In genomic region chr16:31638393-31638792, GRCm38 (mm10) we compare ENCODE assay signal across 9 mouse cellular contexts. TPM values are rescaled to one million over a fixed set of nuclear protein-coding genes. Genes with fewer than 3 reads are reported as not detected.
A peak's percentile ranks its signal among the peaks of the same experiment; 100 is the strongest.
DNase-seq lines count a peak whose midpoint lies in the region; ATAC-seq lines count a peak whose summit lies in the region.
"Had no signal": no experiment of that assay in that cellular context is flagged by ENCODE, and none has a peak within 500 bp of the region (broad histone marks: within the 10 kb centered on the region; RNA-seq: fewer than 3 reads in every experiment).

No protein-coding gene starts in this region.

- no peak for ATAC-seq in forebrain, embryonic 14.5 days
- ATAC-seq in forebrain, embryonic 11.5 days (replicated peaks; ENCODE audit: low FRiP score): no peak

- DNase-seq in forebrain, embryonic 14.5 days (ENCODE audit: low spot score): no peak
- DNase-seq in forebrain, embryonic 11.5 days (ENCODE audit: low spot score): no peak
- DNase-seq in urinary bladder, postnatal 25 days (ENCODE audit: low spot score): peak; percentile 29
- no peak for DNase-seq in urinary bladder, postnatal 10 days (ENCODE audit: low spot score)
- DNase-seq in kidney, postnatal 36 days: peak; percentile 11 to 28
- no peak for DNase-seq in cerebellum, postnatal 25 days
- DNase-seq in right cerebral cortex, postnatal 36 days (ENCODE audit: low spot score in 2 of 2): no peak
- DNase-seq in left cerebral cortex, postnatal 14 days (ENCODE audit: low spot score in 2 of 2): no peak
- DNase-seq: cerebellum, postnatal 14 days had no signal

- H3K27me3 ChIP-seq in forebrain, embryonic 14.5 days (replicated peaks; ENCODE audit: control insufficient read depth, insufficient read depth, low read length): no peaks in the 10 kb centered on the region
- H3K27me3 ChIP-seq in forebrain, embryonic 11.5 days (ENCODE audit: control insufficient read depth, insufficient read depth, low read length): no peaks in the 10 kb centered on the region

- no peaks in the 10 kb centered on the region for H3K4me1 ChIP-seq in forebrain, embryonic 14.5 days (ENCODE audit: control insufficient read depth, insufficient read depth, low read length)
- H3K4me1 ChIP-seq in forebrain, embryonic 11.5 days (replicated peaks; ENCODE audit: control insufficient read depth, insufficient read depth, low read length): no peaks in the 10 kb centered on the region

- intact Hi-C loops in left cerebral cortex, postnatal 14 days (cut with DNase I): no loop called here

- 0 out of 2 replicates have a peak overlapping the region, but pooled peaks have one; percentile 17 for H3K9ac ChIP-seq in forebrain, embryonic 14.5 days (ENCODE audit: low read length)
- H3K9ac ChIP-seq in forebrain, embryonic 11.5 days (ENCODE audit: low read length): no peak overlapping the region

- no peak overlapping the region for H3K4me2 ChIP-seq in forebrain, embryonic 14.5 days (ENCODE audit: low read length)
- H3K4me2 ChIP-seq in forebrain, embryonic 11.5 days (ENCODE audit: low read depth, low read length, severe bottlenecking): no peak overlapping the region

- H3K27ac ChIP-seq in forebrain, embryonic 14.5 days (ENCODE audit: low read depth, low read length): no peak overlapping the region
- H3K27ac ChIP-seq in forebrain, embryonic 11.5 days (ENCODE audit: low read depth, low read length): no peak overlapping the region

- no peaks in the 10 kb centered on the region for H3K9me3 ChIP-seq in forebrain, embryonic 14.5 days (replicated peaks; ENCODE audit: control insufficient read depth, low read length)
- H3K9me3 ChIP-seq in forebrain, embryonic 11.5 days (ENCODE audit: control insufficient read depth, low read length): no peaks in the 10 kb centered on the region

- H3K4me3 ChIP-seq in forebrain, embryonic 14.5 days (ENCODE audit: low read depth, low read length): no peak overlapping the region
- no peak overlapping the region for H3K4me3 ChIP-seq in forebrain, embryonic 11.5 days (ENCODE audit: low read depth, low read length)

- H3K36me3 ChIP-seq in forebrain, embryonic 14.5 days (ENCODE audit: control insufficient read depth, insufficient read depth, low read length): no peaks in the 10 kb centered on the region
- no peaks in the 10 kb centered on the region for H3K36me3 ChIP-seq in forebrain, embryonic 11.5 days (ENCODE audit: control insufficient read depth, insufficient read depth, low read length)

- 61% methylated on average over 7 of the region's 7 CpGs for WGBS in forebrain, embryonic 14.5 days
- WGBS in forebrain, embryonic 11.5 days: 60% methylated on average over 7 of the region's 7 CpGs

RNA-seq across cellular contexts. Expression of gene Dlg1, which starts 24.9 kb away (rescaled TPM):
- polyA plus RNA-seq in forebrain, embryonic 14.5 days (2014; fragmentation: Nextera tagmentation; extraction: Ambion mirVana): 14.1 and 17.2 TPM in 2 replicates
- 33.1 and 38.5 TPM in 2 replicates for polyA plus RNA-seq in forebrain, embryonic 11.5 days (2014; fragmentation: Nextera tagmentation; extraction: Ambion mirVana)
- 100 to 1,000 TPM; 148 to 158 TPM for total RNA-seq in left cerebral cortex, postnatal 14 days (2021)

Comparison
In these comparisons a context has a peak if more than half of its experiments do, and no peak if none do; other contexts are left out.
1. DNase-seq: peak in urinary bladder, postnatal 25 days (single experiment) and kidney, postnatal 36 days (2 of 2); none in forebrain, embryonic 14.5 days (single experiment), forebrain, embryonic 11.5 days (single experiment), urinary bladder, postnatal 10 days (single experiment), cerebellum, postnatal 25 days (0 of 2), right cerebral cortex, postnatal 36 days (0 of 2) and left cerebral cortex, postnatal 14 days (0 of 2).